Mouse (Mus musculus) MEL-GATA-1-ER (cell line): Measurements from ENCODE around the gene Uaca.
"Not testable (repeated sequence)": the region's sequence is repeated elsewhere in the genome, so short reads cannot be mapped to it uniquely, and the experiment has no call there.

Source experiments
- DNase-seq: peaks from one replicate; pipeline ENCODE4 v3.0.0-alpha.2; 2012; ENCODE audit warnings: low read depth; ENCODE audit errors: extremely low read depth

Gene Uaca

DNA sequence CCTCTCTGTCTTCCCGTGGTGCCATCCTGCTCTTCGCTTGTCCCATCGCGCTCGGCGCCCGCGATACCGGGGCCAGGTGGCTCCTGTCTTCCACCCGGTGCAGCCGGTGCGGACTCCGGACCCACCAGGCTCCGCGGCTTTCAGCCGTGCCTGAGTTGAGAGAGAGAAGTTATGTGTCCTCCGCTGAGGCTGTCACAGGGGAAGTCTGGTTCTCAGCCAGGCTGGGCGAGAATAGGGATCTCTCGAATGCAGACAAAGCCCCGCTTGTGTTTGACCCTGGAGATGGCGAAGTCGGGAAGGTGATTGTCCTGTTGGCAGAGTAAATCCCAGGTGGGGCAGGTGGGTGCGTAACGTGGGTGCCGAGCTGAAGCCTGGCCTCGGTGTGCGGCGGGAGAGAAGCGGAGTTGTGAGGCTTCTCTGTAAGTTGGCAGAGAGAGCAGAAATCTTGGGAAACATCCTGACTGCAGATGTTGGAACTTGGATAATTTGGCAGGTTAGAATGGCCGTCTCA is 554 bp downstream of the Uaca start:
- DNase-seq, result no peak

DNA sequence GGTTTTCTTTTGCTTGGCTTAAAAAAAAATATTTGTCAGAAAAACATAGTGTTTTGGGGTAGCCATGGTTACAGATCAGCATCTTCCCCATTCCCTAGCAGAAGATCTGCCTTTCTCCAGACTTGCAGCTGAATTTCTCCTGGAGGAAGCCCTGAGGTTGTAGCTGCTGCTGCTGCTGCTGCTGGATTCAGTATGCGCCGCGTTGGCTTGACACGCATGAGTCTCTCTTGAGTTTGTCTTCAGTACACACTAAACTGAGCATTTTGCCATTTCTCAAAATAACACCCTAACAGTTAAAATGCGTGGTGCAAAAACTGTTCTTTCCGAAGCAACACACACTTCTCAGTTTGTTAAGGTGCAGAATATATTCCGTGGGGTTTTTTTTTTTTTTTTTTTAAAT is 1.7 kb downstream of the Uaca start:
- DNase-seq, result no peak

DNA sequence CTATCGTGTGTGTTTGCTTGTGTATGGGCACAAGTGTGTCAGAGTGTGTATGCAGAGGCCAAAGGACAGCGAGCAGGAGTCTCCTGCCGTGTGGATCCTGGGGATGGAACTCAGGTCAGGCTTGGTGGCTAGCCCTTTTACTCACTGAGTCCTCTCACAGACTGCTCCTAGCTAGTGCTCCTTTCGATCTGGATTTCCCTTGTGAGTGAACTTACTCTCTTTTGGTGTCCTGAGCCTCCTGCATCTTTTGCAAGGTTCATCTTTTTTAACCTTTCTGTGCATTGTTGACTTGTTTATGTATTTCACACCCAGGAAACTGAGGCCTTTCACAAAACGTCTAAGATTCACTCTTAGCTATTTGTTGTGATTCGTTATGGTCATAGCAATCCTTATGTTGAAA is 2.8 kb downstream of the Uaca start:
- DNase-seq, result no peak

DNA sequence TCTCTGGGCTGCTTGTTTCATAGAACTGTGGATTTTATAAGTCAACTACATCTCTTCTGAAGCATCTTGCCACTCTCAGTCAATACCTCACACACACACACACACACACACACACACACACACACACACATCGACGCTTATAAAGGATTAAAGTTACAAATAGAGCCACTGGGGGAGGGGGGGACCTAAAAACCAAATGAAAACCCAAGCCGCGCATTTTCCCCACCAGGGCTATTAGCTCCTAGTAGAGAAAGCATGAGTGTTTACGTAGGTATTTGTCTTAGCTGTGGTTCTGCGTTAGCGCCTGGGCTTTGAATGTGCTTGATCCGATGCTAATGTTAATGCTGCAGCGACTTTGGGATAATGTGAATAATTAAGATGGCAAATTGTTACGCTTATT is 4.7 kb downstream of the Uaca start:
- DNase-seq, result no peak

DNA sequence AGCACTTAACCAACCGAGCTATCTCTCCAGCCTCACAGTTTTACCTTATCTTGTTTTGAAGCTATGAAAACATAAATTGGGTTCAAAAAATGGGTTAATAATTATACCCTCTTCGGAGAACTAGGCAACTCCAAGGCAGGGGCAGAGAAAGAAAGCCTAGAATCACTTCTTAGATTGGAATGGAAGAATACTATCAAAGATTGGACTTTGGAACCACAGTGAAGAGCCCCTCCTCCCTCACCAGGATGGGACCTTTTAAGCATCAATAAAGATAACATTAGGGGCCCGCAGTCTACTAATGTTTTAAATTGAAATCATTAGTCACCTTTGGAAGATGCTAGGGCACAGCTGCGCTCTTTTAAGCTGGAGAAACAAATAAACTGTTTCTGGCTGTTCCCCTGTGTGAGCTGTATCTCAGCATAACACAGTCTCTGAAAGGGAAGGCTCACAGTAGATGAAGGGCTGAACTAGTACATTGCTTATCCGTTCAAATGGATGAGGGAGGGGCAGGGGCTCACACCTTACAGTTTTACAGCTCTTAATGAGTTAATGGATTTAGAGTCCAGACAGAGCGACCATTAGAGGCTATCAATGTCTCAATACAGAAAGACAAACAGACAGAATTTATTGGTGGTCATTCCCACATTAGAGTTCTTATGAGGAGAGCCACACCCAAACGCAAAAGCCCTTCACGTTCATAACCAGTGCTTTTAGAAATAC is 6.5 kb downstream of the Uaca start:
- no peak for DNase-seq

DNA sequence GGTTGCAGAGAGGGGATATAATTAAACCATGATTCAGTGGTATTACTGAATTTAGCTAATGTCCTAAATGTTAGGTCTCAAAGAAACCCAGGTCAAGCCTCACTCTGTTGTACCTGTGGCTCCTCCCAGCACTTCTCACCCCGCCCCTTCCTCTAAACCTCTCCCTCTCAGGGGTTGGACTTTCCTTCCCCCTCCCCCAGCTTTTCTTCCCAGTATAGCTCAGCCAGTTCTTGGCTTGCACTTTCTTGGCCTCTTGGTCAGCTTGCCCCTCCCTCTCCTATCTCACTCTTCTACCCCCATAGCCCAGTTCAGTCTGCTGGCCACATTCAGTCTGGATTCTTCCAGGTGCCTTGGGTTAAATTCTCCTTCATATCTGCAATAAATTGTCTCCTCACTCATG is 7.4 kb downstream of the Uaca start:
- no peak for DNase-seq

DNA sequence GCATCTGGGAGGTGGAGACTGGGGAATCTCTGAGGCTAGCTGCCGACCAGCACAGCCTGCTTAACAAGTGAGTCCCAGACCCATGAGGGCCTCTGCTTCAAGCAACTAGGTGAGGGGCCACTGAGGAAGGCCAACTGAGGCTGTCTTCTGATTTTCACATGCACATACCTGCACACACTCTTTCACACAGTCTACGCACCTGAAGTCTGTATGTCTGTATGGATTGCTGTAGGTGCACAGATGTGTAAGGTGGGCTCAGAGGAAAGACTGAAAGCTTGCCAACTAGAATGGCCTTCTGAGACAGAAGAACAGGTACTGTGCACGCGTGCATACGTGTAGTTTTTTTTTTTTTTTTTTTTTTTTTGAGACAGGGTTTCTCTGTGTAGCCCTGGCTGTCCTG is 8.0 kb downstream of the Uaca start:
- DNase-seq, result no peak

DNA sequence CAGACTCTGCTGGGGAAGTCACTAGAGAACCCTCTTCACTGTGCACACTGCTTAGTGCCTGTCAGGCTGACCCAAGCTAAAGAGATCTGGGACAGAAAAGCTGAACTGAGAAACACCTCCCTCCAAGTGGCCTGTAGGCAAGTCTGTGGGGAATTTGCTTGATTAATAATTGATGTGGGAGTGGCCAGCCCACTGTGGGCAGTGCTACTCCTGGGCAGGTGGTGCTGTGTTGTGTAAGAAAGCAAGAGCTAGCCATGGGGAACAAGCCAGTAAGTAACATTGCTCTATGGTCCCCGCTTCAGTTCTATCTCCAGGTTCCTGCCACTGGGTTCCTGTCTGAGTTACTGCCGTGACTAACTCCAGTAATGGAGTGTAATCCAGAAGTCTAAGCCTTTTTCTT is 11.7 kb downstream of the Uaca start:
- DNase-seq, result no peak

DNA sequence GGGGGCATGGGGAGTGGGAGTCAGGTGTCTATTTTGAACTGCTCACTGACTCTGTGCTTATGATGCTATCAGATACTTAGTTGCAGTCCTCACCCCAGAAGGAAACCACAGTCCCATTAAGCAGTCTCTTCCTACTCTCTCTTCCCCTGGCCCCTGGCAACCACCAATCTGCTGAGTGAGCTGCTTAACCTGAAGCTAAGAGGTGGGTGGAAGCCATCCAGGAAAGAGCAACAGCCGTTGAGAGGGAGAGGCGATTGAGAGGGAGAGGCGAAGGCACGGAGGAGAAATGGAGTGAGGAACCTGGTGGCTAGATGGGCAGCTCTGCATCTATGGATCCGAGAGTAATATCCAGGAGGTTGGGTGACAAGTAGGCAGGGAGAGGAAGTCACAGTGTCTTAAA is 13.7 kb downstream of the Uaca start:
- DNase-seq, result no peak

DNA sequence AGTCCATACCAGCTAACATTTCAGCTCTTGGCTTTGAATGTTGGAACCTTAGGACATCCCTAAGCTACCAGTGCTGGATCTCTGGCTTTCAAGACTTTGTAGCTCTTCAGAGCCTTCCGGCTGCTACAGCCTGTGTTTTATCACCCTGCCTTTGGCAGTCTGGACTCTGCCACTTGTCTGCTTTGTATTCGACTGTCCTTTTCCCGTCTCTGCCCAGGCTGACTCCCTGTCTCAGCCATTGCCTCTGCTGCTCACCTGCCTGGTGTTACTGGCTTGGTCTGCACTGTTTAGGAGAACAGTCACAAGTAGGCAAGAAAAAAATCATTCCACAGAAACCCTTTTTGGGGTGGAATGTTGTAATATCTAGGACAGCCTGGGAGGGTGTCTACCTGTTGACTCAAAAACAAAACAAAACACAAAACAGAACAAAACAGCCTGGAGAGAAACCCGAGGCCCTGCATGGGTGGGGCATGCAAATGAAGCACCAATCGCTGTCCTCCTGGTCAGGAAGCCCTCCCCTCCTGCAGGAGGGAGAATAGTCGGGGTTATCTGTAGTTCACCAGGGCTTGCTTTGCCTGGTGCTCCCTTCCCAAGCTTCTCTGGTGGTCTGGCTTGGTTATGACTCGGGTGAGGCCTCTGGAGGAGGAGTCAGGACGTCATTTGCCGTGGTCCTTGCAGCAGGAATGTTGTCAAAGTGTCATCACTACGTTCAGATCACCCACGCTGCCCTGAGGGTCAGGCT is 19.0 kb downstream of the Uaca start:
- DNase-seq, result peak; percentile 51

DNA sequence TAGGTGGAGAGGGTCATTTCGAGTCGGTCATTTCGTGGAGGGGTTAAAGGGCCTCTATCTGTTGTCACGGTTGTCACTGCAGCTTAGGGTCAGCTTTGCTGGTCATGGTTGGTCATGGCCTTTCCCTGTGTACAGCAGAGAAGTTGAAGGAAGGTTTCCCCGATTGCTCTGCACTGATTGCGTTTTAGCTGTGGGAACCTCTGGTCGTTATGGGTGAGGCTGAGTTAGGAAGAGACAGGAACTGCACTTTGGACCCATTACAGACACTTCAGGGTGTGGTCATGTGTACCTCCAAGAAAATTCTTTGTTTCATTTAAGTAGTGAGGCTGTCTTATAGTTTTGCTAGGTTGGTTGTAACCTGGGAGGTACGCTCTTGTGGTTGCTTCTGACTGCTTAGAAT is 21.2 kb downstream of the Uaca start:
- no peak for DNase-seq

DNA sequence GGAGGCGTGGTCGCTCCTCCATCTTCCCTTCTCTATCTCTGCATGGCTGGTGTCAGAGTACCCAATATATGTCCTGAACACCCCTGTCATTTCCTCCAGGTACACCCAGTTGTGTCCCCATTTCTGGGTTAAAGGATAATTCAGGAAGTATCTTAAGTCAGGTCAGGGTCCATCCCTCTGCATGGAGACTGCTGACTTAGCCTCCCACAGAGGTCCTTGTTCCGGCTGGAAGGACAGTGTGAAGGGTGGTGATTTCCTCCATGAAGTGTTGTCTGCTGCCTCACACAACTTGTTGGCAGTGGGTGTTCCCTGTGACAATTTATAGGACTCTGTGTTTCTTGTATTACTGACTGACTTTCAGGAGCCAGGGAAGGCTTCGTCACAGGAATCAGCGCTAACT is 23.2 kb downstream of the Uaca start:
- no peak for DNase-seq

DNA sequence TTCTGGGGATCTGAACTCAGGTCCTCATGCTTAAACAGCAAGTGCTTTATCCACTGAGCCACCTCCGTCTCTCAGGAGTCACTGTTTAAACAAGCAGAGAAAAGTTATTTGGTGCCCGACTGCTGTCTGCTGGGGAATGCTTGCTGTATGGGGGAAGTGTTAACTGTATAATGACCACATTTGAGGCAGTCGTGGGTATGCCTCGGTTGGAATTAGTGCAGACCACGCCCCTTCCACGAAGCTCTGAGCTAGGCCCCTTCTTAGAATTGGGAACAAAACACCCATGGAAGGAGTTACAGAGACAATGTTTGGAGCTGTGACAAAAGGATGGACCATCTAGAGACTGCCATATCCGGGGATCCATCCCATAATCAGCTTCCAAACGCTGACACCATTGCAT is 24.2 kb downstream of the Uaca start:
- not testable (repeated sequence) for DNase-seq

DNA sequence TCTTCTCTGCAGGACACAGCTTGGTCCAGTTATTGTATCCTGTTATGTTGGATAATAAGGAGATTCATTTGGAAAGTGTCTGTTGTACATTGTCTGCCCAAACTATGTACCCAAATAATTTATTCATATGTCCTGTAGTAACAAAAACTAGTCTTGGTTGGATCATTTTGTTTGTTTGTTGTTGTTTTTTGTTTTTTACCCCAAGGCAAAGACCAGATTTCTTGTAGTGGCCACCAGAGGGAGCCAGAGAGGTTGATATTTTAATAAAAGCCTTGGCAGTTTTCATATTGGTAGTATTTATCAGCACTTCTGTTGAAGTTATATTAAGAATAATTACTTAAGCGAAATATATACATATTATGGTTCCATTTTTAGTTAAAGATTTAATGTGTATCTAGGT is 25.0 kb downstream of the Uaca start:
- DNase-seq, result peak; percentile 10

DNA sequence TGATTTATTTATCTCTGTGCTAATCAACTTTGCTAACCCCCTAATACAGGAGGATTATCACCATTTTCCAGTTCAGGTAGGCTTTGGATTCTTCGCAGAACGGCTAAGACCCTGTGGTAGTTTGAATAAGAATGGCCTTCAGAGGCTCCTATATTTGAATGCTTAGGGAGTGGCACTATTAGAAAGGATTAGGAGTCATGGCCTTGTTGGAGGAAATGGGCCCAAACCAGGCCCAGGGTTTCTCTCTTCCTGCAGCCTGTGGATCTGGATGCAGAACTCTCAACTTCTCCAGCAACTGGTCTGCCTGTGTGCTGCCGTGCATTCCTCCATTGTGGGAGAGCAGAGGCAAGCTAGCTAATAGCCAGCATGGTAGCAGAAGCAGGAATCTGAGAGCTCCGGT is 27.2 kb downstream of the Uaca start:
- no peak for DNase-seq

DNA sequence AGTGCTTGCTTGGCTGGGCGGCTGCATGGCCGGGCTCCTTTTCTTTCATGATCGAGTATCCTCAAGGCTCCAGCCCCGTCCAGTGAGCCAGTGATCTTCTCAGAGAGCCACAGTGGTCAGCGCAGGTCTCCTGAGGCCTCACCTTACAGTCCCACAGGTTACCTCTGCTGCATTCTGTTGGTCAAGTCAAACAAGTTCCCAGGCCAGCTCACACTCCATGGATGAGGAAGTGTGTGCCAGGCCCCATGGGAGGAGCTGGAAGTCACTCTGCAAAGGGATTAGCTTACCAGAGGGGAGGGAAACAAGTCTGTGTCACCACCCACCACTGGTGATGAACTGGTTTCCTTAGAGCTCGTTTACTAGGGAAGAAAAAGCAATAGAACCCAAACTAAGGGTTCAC is 28.3 kb downstream of the Uaca start:
- DNase-seq, result no peak

DNA sequence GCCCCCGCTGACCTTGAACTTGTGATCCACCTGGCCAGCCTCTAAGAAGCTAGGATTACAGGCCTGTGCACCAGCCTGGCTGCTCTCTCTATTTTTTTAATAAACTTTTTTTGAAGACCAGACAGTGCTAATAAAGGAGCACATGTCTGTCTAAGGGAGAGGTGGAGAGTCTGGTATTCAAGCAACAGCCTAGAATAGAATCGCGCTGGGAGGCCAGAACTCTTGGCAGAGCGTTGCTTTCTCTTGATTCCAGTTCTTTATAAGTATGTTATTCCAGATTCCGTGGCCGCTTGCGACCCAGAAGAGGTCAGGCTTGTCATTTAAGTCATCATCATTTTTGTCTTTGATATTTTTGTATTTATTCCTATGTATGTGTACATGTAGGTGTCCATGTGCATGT is 31.2 kb downstream of the Uaca start:
- DNase-seq, result no peak

DNA sequence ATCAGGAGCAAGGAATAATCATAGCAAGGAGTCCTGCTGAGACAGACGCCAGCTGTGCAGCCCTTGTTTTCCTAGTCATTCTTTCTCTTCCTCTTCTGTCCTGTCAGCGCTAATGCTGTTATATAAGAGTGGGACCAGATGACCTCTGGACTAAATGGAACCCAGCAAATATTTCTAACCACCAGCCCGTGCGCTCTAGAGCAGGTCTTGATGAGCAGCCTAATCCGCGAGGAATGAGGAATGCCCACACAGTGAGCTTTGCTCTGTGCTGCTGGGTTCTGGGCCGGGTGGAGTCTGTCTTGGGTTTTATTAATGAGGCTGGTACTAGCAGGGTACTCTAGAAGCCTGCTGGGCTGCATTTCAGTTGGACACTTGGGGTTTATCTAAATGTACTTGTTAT is 32.4 kb downstream of the Uaca start:
- DNase-seq, result no peak

DNA sequence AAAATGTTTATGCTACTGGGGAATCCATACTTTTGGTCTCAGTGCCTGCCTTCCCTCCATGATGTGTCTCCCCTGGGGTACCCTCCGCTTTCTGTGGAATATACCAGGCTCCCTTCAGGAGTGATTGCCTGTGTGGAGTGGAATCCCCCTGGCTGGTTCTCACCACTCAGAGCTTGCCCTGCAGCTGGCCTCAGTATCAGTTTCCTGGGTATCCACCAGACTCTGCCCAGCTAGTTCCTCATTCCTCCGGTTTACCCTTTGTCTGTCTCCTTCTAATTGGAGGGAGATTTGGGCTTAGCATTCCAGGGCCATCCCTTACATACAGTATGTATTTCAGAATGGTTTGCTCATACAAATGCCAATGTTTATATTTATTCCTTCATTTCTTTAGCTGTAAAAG is 33.9 kb downstream of the Uaca start:
- DNase-seq, result no peak

DNA sequence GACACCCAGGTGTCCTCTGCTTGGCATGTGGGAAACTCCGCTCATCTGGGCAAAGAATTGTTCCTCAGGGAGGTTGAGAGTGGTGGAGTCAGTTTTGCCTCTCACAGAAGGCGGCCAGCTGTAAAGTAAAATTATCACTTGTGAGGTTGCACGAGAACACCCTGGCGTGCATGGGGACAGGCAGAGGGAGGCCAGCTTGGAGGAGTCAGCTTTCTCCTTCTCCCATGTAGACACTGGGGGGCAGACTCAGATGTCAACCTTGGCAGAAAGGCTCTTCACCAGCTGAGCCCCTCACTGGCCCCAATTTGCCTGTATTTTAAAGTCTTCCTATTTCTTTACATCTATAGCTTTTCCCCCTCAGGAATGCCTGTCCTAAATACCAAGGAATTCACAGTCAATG is 35.3 kb downstream of the Uaca start:
- DNase-seq, result no peak

DNA sequence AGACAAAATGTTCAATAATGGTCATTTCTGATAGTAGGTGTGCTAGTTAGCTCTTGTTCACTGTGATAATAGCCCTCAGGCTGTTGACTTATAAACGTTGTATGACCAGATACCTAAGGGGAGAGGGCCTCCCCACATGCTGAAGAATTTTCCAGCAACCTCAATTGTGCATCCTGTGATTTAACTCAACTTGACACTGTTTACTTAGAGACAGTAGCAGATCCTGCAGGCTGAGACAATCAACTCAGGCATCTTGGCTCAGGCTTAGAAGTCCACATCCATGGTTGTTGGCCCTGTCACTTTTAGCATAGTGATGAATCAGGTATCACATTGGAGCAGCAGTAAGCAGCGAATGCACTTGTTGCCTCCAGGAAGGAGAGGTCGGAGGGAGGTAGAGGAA is 35.7 kb downstream of the Uaca start:
- no peak for DNase-seq

DNA sequence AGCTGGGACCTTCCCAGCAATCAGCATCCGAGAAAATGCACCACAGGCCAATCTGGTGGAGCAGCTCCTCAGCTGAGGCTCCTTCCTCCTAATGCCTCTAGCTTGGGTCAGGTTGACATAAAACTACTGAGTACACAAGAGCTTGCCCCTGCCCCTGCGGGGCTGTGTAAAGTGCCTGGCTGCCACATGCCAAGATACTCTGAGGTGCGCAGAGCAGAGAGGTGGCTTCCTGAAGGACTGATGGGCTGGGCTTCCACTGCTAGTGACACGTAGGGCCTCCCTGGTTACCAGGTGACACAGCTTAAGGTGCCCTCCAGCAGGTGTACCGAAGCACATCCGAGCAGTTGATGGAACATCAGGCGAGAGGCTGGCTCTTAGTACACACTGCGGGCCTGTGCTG is 37.9 kb downstream of the Uaca start:
- no peak for DNase-seq

DNA sequence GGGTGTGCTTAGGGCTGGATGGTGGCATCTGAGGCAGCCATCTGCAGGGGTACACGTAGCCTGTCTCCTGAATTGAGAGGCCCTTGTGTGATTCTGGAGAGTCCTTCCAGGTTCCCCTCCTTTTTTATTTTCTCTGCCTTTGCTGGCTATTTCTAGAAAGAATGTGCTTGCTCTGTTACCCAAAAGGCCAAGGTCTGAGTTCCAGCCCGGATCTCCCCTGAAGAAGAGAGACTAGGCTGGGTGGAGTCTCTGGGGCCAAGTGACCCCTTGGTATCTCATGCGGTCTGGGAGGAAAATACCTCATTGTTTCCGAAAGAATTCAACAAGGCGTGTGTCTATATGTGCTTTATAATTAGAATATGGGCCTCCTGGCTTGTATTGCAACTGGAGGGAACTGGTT is 41.8 kb downstream of the Uaca start:
- DNase-seq, result no peak
